Mouse (Mus musculus) neural tube, embryonic 11.5 days (tissue): ENCODE measurements around the gene Ppm1h. TPM values are rescaled to one million over a fixed set of nuclear protein-coding genes. Genes with fewer than 3 reads are reported as not detected.
A peak's percentile ranks its signal among the peaks of the same experiment; 100 is the strongest.

Experiments used
- ATAC-seq: fragments of 200-750 bp; cut with Nextera tagmentation; 2 replicates; pipeline ENCODE4 v1.8.0; 2017; ENCODE audit warnings: moderate number of reproducible peaks, mild to moderate bottlenecking, moderate TSS enrichment, moderate library complexity; ENCODE audit not compliant: insufficient read depth, low FRiP score, low TSS enrichment
- DNase-seq: peaks from one replicate; pipeline ENCODE4 v3.0.0-alpha.2; 2015; ENCODE audit warnings: low spot score
- H3K27ac ChIP-seq: fragments of 300-500 bp; sonication (generic); 2 replicates; pipeline ENCODE4 v1.5.1; 2014; ENCODE audit warnings: low read depth, mild to moderate bottlenecking, low read length
- H3K27me3 ChIP-seq: fragments of 300-500 bp; sonication (generic); 2 replicates; pipeline ENCODE4 v1.6.1; 2014; ENCODE audit warnings: mild to moderate bottlenecking, low read length, mixed read lengths; ENCODE audit not compliant: control insufficient read depth, insufficient read depth
- H3K36me3 ChIP-seq: fragments of 300-500 bp; sonication (generic); 2 replicates; pipeline ENCODE4 v1.6.1; 2014; ENCODE audit warnings: mild to moderate bottlenecking, low read length, moderate library complexity, mixed read lengths; ENCODE audit not compliant: control insufficient read depth, insufficient read depth
- H3K4me1 ChIP-seq: fragments of 300-500 bp; sonication (generic); 2 replicates; pipeline ENCODE4 v1.6.1; 2014; ENCODE audit warnings: low read length, mixed read lengths; ENCODE audit not compliant: control insufficient read depth, insufficient read depth
- H3K4me2 ChIP-seq: fragments of 300-500 bp; sonication (generic); 2 replicates; pipeline ENCODE4 v1.6.1; 2014; ENCODE audit warnings: low read depth, mild to moderate bottlenecking, moderate library complexity
- H3K4me3 ChIP-seq: fragments of 300-500 bp; sonication (generic); 2 replicates; pipeline ENCODE4 v1.5.1; 2014; ENCODE audit warnings: low read depth, low read length
- H3K9ac ChIP-seq: fragments of 300-500 bp; sonication (generic); 2 replicates; pipeline ENCODE4 v1.6.1; 2014; ENCODE audit warnings: mild to moderate bottlenecking, low read length
- H3K9me3 ChIP-seq: fragments of 300-500 bp; sonication (generic); 2 replicates; pipeline ENCODE4 v1.6.1; 2016; ENCODE audit warnings: low read length; ENCODE audit not compliant: control insufficient read depth
- WGBS: fragments of 180-500 bp; shearing (Covaris S2); extraction: QIAGEN DNeasy Blood & Tissue Kit; methylation state at CpG from one replicate; pipeline ENCODE4 v1.1.7; 2014; 5-methylcytosine and 5-hydroxymethylcytosine counted together
- polyA plus RNA-seq: library from polyadenylated mRNA; unstranded; fragments of >200 nt; fragmentation: Nextera tagmentation; extraction: Ambion mirVana; gene quantifications from 2 replicates; pipeline ENCODE4 v1.2.1, GENCODE M21; 2014

Gene Ppm1h
- polyA plus RNA-seq, 1 experiment from 2014 or later, result 15.1 TPM

DNA sequence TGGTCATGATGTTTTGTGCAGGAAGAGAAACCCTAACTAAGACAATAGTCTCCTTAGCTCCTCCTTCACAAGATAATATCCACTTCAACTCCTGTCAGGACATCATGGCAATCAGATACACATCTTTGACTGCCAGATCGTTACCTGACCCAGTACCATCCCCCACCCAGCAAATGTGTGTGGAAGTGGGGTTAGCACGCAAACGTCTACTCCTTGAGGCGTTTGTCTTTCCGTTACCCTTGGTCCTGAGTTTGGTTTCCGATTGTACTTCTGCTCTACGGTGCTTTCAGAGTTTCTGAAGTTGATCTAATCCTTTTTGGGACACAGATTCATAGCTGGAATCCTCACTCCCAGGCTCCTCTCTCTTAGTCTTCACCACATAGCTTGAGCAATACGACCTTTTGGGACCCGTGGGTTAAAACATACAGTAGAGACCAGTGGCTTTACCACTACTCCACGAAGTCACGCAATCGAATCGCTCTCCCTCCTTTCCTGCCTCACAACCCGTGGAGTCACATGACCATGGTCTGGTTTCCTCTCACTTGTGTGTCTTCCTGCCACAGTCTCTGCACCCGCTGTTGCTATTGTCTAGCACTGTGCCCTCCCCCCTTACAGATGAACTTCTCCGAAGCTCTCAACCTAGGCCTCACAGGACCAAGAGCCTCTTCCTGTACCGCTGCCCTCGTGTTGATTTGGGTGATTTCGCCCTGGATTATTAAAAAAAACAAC is 121.6 kb downstream of the Ppm1h start:
- no peaks in the 10 kb centered on the region for H3K9me3 ChIP-seq
- DNase-seq (no peak), ATAC-seq (no peak)
- no peak overlapping the region for H3K9ac ChIP-seq
- no peak overlapping the region for H3K27ac ChIP-seq
- H3K4me2 ChIP-seq, result no peak overlapping the region
- no peak overlapping the region for H3K4me3 ChIP-seq
- H3K27me3 ChIP-seq, result no peaks in the 10 kb centered on the region
- H3K4me1 ChIP-seq, result 0 out of 2 replicates have a peak, but pooled peaks cover 3% of the 10 kb centered on the region
- H3K36me3 ChIP-seq, result no peaks in the 10 kb centered on the region
- 88% methylated on average over 19 of the region's 19 CpGs for WGBS

GRCm38 (mm10) chr10:122800732-122801110 is 122.2 kb downstream of the Ppm1h start:
- ATAC-seq (no peak), DNase-seq (no peak)
- no peak overlapping the region for H3K4me3 ChIP-seq
- no peak overlapping the region for H3K27ac ChIP-seq
- 89% methylated on average over 4 of the region's 4 CpGs for WGBS
- no peaks in the 10 kb centered on the region for H3K9me3 ChIP-seq
- H3K9ac ChIP-seq, result no peak overlapping the region
- no peak overlapping the region for H3K4me2 ChIP-seq
- no peaks in the 10 kb centered on the region for H3K27me3 ChIP-seq
- no peaks in the 10 kb centered on the region for H3K36me3 ChIP-seq
- 0 out of 2 replicates have a peak, but pooled peaks cover 3% of the 10 kb centered on the region for H3K4me1 ChIP-seq

- Histone ChIP-seq H3K4me1 (0 out of 2 replicates have a peak, but pooled peaks cover 3% of the 10 kb centered on the region), H3K36me3 (no peaks in the 10 kb centered on the region), H3K4me2 (peak overlapping the region; percentile 34), H3K27me3 (no peaks in the 10 kb centered on the region), H3K9ac (no peak overlapping the region), H3K4me3 (no peak overlapping the region), H3K27ac (no peak overlapping the region), H3K9me3 (no peaks in the 10 kb centered on the region)
- no peak for ATAC-seq
- 42% methylated on average over 27 of the region's 30 CpGs for WGBS
- no peak for DNase-seq
Observed at GRCm38 (mm10) chr10:122802218-122802617, 123.7 kb downstream of the Ppm1h start.

- ATAC-seq (peak; percentile 20; the same call in 1 of the 2 replicates), DNase-seq (peak; percentile 23)
- no peaks in the 10 kb centered on the region for H3K36me3 ChIP-seq
- 0 out of 2 replicates have a peak, but pooled peaks cover 5% of the 10 kb centered on the region for H3K4me1 ChIP-seq
- WGBS, result 55% methylated on average over 7 of the region's 7 CpGs
- no peaks in the 10 kb centered on the region for H3K9me3 ChIP-seq
- no peak overlapping the region for H3K9ac ChIP-seq
- H3K27me3 ChIP-seq, result no peaks in the 10 kb centered on the region
- H3K4me2 ChIP-seq, result no peak overlapping the region
- H3K27ac ChIP-seq, result no peak overlapping the region
- H3K4me3 ChIP-seq, result no peak overlapping the region
Observed at GRCm38 (mm10) chr10:122802901-122803300, 124.3 kb downstream of the Ppm1h start.

DNA sequence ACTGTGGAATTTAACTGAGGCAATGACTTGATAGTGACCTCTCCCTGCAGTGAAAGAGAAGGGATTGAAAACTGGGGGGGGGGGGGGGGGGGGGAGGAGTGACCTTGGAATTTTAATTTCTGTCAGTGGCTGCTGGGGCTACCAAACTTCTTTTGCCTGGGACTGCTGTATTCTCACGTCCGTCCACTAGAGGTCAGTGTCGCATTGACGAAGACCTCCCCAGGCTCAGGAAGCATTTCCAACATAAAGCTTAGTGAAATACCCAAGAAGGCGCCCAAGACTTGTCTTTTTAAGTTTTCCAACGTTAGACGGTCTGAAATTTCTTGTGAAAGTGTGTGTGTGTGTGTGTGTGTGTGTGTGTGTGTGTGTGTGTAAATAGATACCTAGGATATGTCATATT is 125.3 kb downstream of the Ppm1h start:
- no peak overlapping the region for H3K27ac ChIP-seq
- no peaks in the 10 kb centered on the region for H3K36me3 ChIP-seq
- no peak overlapping the region for H3K4me2 ChIP-seq
- peaks cover 5% of the 10 kb centered on the region; the same call in 1 of the 2 replicates for H3K4me1 ChIP-seq
- 12% methylated on average over 7 of the region's 7 CpGs for WGBS
- DNase-seq (peak; percentile 82), ATAC-seq (no peak)
- no peaks in the 10 kb centered on the region for H3K27me3 ChIP-seq
- no peak overlapping the region for H3K9ac ChIP-seq
- H3K4me3 ChIP-seq, result no peak overlapping the region
- H3K9me3 ChIP-seq, result no peaks in the 10 kb centered on the region

GRCm38 (mm10) chr10:122805866-122806265 is 127.3 kb downstream of the Ppm1h start:
- DNase-seq (no peak), ATAC-seq (no peak)
- no peaks in the 10 kb centered on the region for H3K27me3 ChIP-seq
- H3K4me2 ChIP-seq, result no peak overlapping the region
- no peak overlapping the region for H3K4me3 ChIP-seq
- WGBS, result 71% methylated on average over 2 of the region's 2 CpGs
- no peaks in the 10 kb centered on the region for H3K36me3 ChIP-seq
- peaks cover 5% of the 10 kb centered on the region; the same call in 1 of the 2 replicates for H3K4me1 ChIP-seq
- no peak overlapping the region for H3K9ac ChIP-seq
- H3K9me3 ChIP-seq, result no peaks in the 10 kb centered on the region
- no peak overlapping the region for H3K27ac ChIP-seq

DNA sequence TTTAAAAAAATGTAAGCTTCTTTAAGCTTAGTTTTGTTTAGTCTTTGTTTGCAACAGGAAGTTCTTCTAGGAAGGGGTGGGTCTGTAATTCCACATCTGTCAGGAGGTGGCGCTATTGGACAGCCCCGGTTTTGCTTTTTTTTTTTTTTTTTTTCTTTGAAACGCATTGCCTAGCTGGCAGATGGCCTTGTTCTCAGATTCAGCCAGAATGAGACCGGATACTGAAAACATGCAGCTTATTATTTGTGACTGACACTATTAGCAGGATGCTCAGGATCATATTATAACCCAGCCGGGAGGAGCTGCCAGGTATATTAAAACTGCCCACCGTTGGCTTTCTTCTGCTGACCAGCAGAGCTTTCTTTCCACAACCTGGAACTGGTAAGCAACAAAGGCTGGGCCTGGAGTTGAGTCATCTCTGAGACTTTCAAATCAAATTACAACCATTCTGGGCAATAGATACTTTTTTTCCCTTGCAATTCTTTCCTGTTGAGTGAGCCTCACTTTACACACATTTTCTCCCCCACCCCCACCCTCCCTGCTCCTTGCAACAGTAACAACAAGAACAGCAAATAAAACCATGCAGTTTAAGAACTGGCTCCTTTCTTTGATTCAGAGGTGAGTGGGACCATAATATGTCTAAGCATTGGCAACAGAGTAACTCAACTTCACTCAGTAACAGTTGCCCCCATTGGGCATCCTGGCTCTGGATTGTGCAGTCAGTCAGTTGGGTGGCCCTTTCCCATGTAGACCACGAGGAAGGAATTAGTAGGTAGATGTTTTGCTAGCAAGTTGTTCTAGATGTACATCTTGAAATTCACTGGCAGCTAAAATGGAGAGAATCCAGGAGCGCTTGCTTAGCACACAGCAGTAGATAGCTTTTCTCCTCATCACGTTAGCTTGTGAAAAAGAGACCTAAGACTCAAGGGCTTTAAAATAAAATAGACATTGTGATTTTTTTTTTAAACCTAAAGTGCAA is 128.9 kb downstream of the Ppm1h start:
- no peak overlapping the region for H3K4me3 ChIP-seq
- H3K4me2 ChIP-seq, result no peak overlapping the region
- 39% methylated on average over 9 of the region's 9 CpGs for WGBS
- no peaks in the 10 kb centered on the region for H3K36me3 ChIP-seq
- 0 out of 2 replicates have a peak overlapping the region, but pooled peaks have one; percentile 53 for H3K27ac ChIP-seq
- peak overlapping the region; percentile 41 for H3K9ac ChIP-seq
- H3K9me3 ChIP-seq, result no peaks in the 10 kb centered on the region
- peaks cover 5% of the 10 kb centered on the region; the same call in 1 of the 2 replicates for H3K4me1 ChIP-seq
- DNase-seq (peak; percentile 81), ATAC-seq (no peak)
- no peaks in the 10 kb centered on the region for H3K27me3 ChIP-seq

- Histone ChIP-seq H3K4me3 (no peak overlapping the region), H3K27ac (no peak overlapping the region), H3K4me2 (no peak overlapping the region), H3K27me3 (no peaks in the 10 kb centered on the region), H3K36me3 (no peaks in the 10 kb centered on the region), H3K9me3 (no peaks in the 10 kb centered on the region), H3K9ac (no peak overlapping the region), H3K4me1 (peaks cover 3% of the 10 kb centered on the region; the same call in 1 of the 2 replicates)
- 83% methylated on average over 4 of the region's 4 CpGs for WGBS
- DNase-seq, result no peak
- ATAC-seq, result no peak
Observed at GRCm38 (mm10) chr10:122808186-122808585, 129.6 kb downstream of the Ppm1h start.
